Mouse (Mus musculus) testis, postnatal 10 days (tissue): ENCODE results near the gene Tmem234.

Experiments used
- DNase-seq: peaks from one replicate; pipeline ENCODE4 v3.0.0; 2021; ENCODE audit warnings: low spot score

Tmem234 gene

GRCm38 (mm10) chr4:129672878-129673449, 72.5 kb downstream of the Tmem234 start:
- DNase-seq, result no peak
